Mouse (Mus musculus): ENCODE results near the gene Sema4g.

- TF ChIP-seq CTCF (conservative IDR thresholded peaks at IDR 0.05; ENCODE audit: insufficient read depth, insufficient read length, low read depth, low read length) = no peak
- TF ChIP-seq POLR2A (IDR thresholded peaks at IDR 0.05; ENCODE audit: low read depth, low read length) = no peak
These were observed 10.7 kb downstream of the Sema4g start for GRCm38 (mm10) chr19:44999647-45000046.

Data from kidney, adult 2 months (tissue).